ENCODE assay signal across 9 mouse cellular contexts in genomic region chr12:55315192-55315591, GRCm38 (mm10). TPM values are rescaled to one million over a fixed set of nuclear protein-coding genes. Genes with fewer than 3 reads are reported as not detected.
DNase-seq lines count a peak whose midpoint lies in the region; ATAC-seq and TF ChIP-seq lines count a peak whose summit lies in the region.
"Had no signal": no experiment of that assay in that cellular context is flagged by ENCODE, and none has a peak within 500 bp of the region (broad histone marks: within the 10 kb centered on the region; RNA-seq: fewer than 3 reads in every experiment).

No protein-coding gene starts in this region.

- no peak overlapping the region for H3K4me3 ChIP-seq in hindbrain, embryonic 11.5 days (ENCODE audit: low read depth, low read length)
- no peak overlapping the region for H3K4me3 ChIP-seq in hindbrain, embryonic 12.5 days
- H3K4me3 ChIP-seq in midbrain, postnatal 0 days (ENCODE audit: low read depth, low read length) = no peak overlapping the region
- H3K4me3 ChIP-seq: neural tube, embryonic 13.5 days had no signal

- H3K4me2 ChIP-seq in hindbrain, embryonic 11.5 days (replicated peaks; ENCODE audit: low read depth, low read length) = no peak overlapping the region
- no peak overlapping the region for H3K4me2 ChIP-seq in hindbrain, embryonic 12.5 days (replicated peaks)
- no peak overlapping the region for H3K4me2 ChIP-seq in midbrain, postnatal 0 days (ENCODE audit: low read depth, low read length, poor library complexity, severe bottlenecking)
- H3K4me2 ChIP-seq: neural tube, embryonic 13.5 days had no signal

- no peaks in the 10 kb centered on the region for H3K36me3 ChIP-seq in hindbrain, embryonic 11.5 days (ENCODE audit: control insufficient read depth, insufficient read depth, low read length)
- peaks cover 14% of the 10 kb centered on the region; the same call in 1 of the 2 replicates for H3K36me3 ChIP-seq in hindbrain, embryonic 12.5 days
- no peaks in the 10 kb centered on the region for H3K36me3 ChIP-seq in midbrain, postnatal 0 days (ENCODE audit: insufficient read depth, low read length)
- no peaks in the 10 kb centered on the region for H3K36me3 ChIP-seq in splenic B cell, adult 2 months (ENCODE audit: control insufficient read depth, insufficient read depth, low read length, poor library complexity, severe bottlenecking)

- no peaks in the 10 kb centered on the region for H3K4me1 ChIP-seq in hindbrain, embryonic 11.5 days (replicated peaks; ENCODE audit: control insufficient read depth, insufficient read depth, low read length)
- no peaks in the 10 kb centered on the region for H3K4me1 ChIP-seq in hindbrain, embryonic 12.5 days
- no peaks in the 10 kb centered on the region for H3K4me1 ChIP-seq in midbrain, postnatal 0 days (ENCODE audit: insufficient read depth, low read length)
- H3K4me1 ChIP-seq: neural tube, embryonic 13.5 days had no signal

- H3K27me3 ChIP-seq in hindbrain, embryonic 11.5 days (ENCODE audit: control insufficient read depth, insufficient read depth, low read length) = no peaks in the 10 kb centered on the region
- no peaks in the 10 kb centered on the region for H3K27me3 ChIP-seq in hindbrain, embryonic 12.5 days
- H3K27me3 ChIP-seq in midbrain, postnatal 0 days (ENCODE audit: insufficient read depth, low read length) = no peaks in the 10 kb centered on the region
- H3K27me3 ChIP-seq in splenic B cell, adult 2 months (ENCODE audit: control insufficient read depth, insufficient read depth, low read length, poor library complexity, severe bottlenecking) = no peaks in the 10 kb centered on the region
- H3K27me3 ChIP-seq: neural tube, embryonic 13.5 days had no signal

- ATAC-seq in hindbrain, embryonic 11.5 days (ENCODE audit: low FRiP score) = no peak
- no peak for ATAC-seq in hindbrain, embryonic 12.5 days (ENCODE audit: low FRiP score)
- ATAC-seq in cerebellum, adult (ENCODE audit: insufficient number of reproducible peaks, low FRiP score, low TSS enrichment) = 0 out of 2 replicates have a peak, but pooled peaks have one; percentile 26
- peak; percentile 93 for ATAC-seq in inflammation-experienced regulatory T-cells, adult 6 months
- ATAC-seq in midbrain, postnatal 0 days (ENCODE audit: low FRiP score) = peak; percentile 27; the same call in 1 of the 2 replicates

- H3K9me3 ChIP-seq in hindbrain, embryonic 11.5 days (ENCODE audit: control insufficient read depth, low read length) = no peaks in the 10 kb centered on the region
- no peaks in the 10 kb centered on the region for H3K9me3 ChIP-seq in hindbrain, embryonic 12.5 days (replicated peaks)
- H3K9me3 ChIP-seq in midbrain, postnatal 0 days (ENCODE audit: low read length) = no peaks in the 10 kb centered on the region
- H3K9me3 ChIP-seq: neural tube, embryonic 13.5 days had no signal

- WGBS in hindbrain, embryonic 11.5 days = 52% methylated on average over 5 of the region's 5 CpGs
- WGBS in hindbrain, embryonic 12.5 days = 45% methylated on average over 5 of the region's 5 CpGs
- WGBS in midbrain, postnatal 0 days = 42% methylated on average over 5 of the region's 5 CpGs

- no peak overlapping the region for H3K27ac ChIP-seq in hindbrain, embryonic 11.5 days (ENCODE audit: low read depth, low read length)
- H3K27ac ChIP-seq in hindbrain, embryonic 12.5 days = no peak overlapping the region
- H3K27ac ChIP-seq in midbrain, postnatal 0 days (ENCODE audit: low read depth, low read length) = no peak overlapping the region
- H3K27ac ChIP-seq: neural tube, embryonic 13.5 days had no signal

- peak; percentile 85 for DNase-seq in hindbrain, embryonic 11.5 days (ENCODE audit: low spot score)
- peak; percentile 85 for DNase-seq in forelimb bud, embryonic 11.5 days (ENCODE audit: low read depth, low spot score)
- peak; percentile 32 to 83 for DNase-seq in left cerebral cortex, adult 9 months (ENCODE audit: low spot score in 2 of 2)
- peak; percentile 90 for DNase-seq in midbrain, postnatal 0 days (ENCODE audit: low spot score)
- peak; percentile 94 for DNase-seq in splenic B cell, adult 2 months (ENCODE audit: low read depth, low spot score)

- H3K9ac ChIP-seq in hindbrain, embryonic 11.5 days (ENCODE audit: low read depth, low read length) = no peak overlapping the region
- H3K9ac ChIP-seq in hindbrain, embryonic 12.5 days = no peak overlapping the region
- H3K9ac ChIP-seq in midbrain, postnatal 0 days (replicated peaks; ENCODE audit: low read length, poor library complexity, severe bottlenecking) = no peak overlapping the region
- H3K9ac ChIP-seq: neural tube, embryonic 13.5 days had no signal

- TF ChIP-seq CTCF in midbrain, postnatal 0 days (IDR thresholded peaks at IDR 0.05) = peak; percentile 83

RNA-seq across cellular contexts. Expression of gene Ppp2r3c, which starts 12.4 kb away (rescaled TPM):
- polyA plus RNA-seq in hindbrain, embryonic 11.5 days (2014; fragmentation: Nextera tagmentation; extraction: Ambion mirVana) = 33.6 and 34.5 TPM in 2 replicates
- 26.2 and 29.5 TPM in 2 replicates for polyA plus RNA-seq in hindbrain, embryonic 12.5 days (2016; fragmentation: Nextera tagmentation; extraction: Ambion mirVana)
- 10 to 100 TPM; 18.1 to 32.2 (median 20.8) TPM for polyA plus RNA-seq in inflammation-experienced regulatory T-cells, adult 6 months (2017; shearing (Covaris generic))
- total RNA-seq in midbrain, postnatal 0 days (2014; rRNA removed) = 9.0 and 14.3 TPM in 2 replicates
- polyA plus RNA-seq in midbrain, postnatal 0 days (2015; fragmentation: Nextera tagmentation; extraction: Ambion mirVana) = 18.0 and 19.0 TPM in 2 replicates

RNA-seq across cellular contexts. Expression of gene 1110008L16Rik, which starts 15.8 kb away (rescaled TPM):
- 18.1 and 20.0 TPM in 2 replicates for polyA plus RNA-seq in hindbrain, embryonic 11.5 days (2014; fragmentation: Nextera tagmentation; extraction: Ambion mirVana)
- polyA plus RNA-seq in hindbrain, embryonic 12.5 days (2016; fragmentation: Nextera tagmentation; extraction: Ambion mirVana) = 12.0 and 13.3 TPM in 2 replicates
- 10 to 100 TPM in 1 of 3 experiments, 1 to 10 TPM in 2; 6.1 to 10.2 (median 9.4) TPM for polyA plus RNA-seq in inflammation-experienced regulatory T-cells, adult 6 months (2017; shearing (Covaris generic))
- total RNA-seq in midbrain, postnatal 0 days (2014; rRNA removed) = 6.5 and 9.6 TPM in 2 replicates
- 8.7 and 8.9 TPM in 2 replicates for polyA plus RNA-seq in midbrain, postnatal 0 days (2015; fragmentation: Nextera tagmentation; extraction: Ambion mirVana)

Comparison
In these comparisons a context has a peak if more than half of its experiments do, and no peak if none do; other contexts are left out.
1. ATAC-seq: peak in cerebellum, adult (single experiment), inflammation-experienced regulatory T-cells, adult 6 months (single experiment) and midbrain, postnatal 0 days (single experiment); none in hindbrain, embryonic 11.5 days (single experiment) and hindbrain, embryonic 12.5 days (single experiment).
2. Peak in every context shown above with its lines, with median percentiles within 50 percentile points of each other: DNase-seq.